Mouse (Mus musculus) urinary bladder, adult 2 months (tissue): Measurements from ENCODE around the gene Oaf. TPM values are rescaled to one million over a fixed set of nuclear protein-coding genes. Genes with fewer than 3 reads are reported as not detected.

Source experiments
- DNase-seq: peaks from one replicate; pipeline ENCODE4 v3.0.0; 2022; ENCODE audit warnings: low spot score
- polyA plus RNA-seq: library from polyadenylated mRNA; depleted of rRNA; stranded (reverse); fragments of >200 nt; gene quantifications from 2 replicates; pipeline ENCODE4 v1.2.3, GENCODE M21; 2012

Gene Oaf
- polyA plus RNA-seq, 1 experiment = 53.7 TPM

GRCm38 (mm10) chr9:43245801-43246570 is 6.3 kb upstream of the Oaf start:
- no peak for DNase-seq

GRCm38 (mm10) chr9:43242432-43242831 is 2.7 kb upstream of the Oaf start:
- DNase-seq = no peak

DNA sequence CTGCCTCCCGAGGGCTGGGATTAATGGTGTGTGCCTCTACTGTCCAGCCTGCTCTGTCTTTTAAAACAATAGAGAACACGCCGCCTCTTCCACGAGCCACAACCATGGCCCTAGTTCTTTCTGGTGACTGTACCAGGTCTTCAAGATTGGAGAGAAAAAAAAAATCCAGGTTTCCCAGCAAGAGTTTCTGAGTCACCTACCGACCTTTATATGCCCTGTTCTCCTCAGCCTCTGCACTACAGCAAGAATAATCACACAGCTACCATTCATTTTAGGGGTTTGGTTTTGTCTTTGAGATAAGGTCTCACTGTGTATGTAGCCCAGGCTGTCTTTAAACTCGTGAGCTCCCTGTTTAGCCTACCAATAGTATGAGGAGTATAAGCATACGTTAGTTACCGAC is 2.3 kb upstream of the Oaf start:
- DNase-seq = no peak

DNA sequence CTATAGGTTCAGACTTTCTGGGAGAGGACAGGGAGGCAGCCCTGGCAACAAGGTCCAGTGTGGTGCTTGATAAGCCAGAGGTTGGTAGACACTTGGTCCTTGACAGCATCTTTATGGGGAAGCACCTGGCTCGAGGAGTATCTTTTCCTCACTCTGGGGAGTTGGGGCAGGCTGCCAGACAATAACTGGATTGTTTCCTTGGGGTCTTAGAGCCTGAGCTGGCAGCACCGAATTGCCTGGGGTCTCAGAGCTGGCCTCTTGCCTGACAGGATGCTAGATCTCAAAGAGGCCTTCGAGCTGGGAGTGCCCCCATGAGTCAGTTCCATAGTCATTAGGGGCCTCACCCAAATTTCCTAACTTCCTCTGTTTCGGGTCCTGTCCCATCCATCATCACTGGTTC is 1.6 kb upstream of the Oaf start:
- DNase-seq = no peak

DNA sequence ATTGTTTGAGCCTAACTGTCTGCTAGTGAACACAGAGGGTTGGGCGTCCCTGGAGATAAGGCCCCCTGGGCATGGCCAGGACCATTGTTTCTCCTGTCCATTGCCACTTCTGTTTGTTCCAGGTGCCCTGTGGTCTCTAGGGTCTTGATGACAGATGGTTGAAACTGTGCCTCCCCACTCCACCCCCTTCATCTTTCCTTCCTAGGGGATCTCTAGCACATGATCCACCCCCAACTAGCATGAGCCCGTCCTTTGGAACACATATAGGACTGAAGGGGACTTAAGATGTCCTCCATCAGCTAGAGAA is 836 bp upstream of the Oaf start:
- no peak for DNase-seq

DNA sequence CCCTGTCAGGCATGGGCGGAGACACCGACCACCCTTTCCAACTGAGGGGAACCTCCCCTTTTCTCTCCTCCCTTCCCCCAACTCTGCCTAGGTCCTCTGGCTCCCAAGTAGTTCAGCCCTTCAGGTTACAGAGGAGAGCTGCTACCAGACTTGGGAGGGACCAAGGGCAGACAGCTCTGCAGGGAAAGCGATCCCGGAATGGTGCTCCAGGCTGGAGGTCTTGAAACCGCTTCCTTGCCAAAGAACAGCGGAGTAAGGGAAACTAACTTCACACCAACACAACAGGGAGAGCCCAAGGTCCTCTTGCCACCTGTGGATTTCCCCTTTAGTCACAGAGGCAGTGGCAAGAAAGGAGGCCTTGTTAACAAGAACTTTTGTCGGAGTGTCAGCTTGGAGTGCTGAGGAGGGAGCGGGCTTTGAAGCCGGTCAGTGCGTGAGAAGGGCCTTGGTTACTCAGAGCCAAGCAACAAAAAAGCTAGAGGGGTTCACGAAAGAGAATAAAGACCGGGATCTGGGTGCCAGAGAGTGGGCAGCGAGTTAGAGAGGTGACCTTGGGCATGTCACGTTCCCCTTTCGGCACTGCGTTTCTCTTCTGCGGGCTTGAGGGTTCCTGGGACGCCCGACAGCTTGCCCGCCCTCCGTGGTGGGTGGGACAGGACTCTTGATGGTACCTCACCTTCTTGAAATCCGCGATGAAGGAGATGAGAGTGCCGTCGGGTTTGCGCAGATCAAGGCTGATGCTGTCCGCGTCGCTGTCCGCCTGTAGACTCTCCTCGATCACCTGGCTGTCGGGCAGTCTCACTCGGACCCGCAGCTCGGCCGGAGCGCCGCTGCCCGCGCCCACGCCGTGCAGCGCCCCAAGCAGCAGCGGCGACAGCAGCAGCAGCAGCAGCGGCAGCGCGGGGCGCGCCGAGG is 823 bp downstream of the Oaf start:
- no peak for DNase-seq

DNA sequence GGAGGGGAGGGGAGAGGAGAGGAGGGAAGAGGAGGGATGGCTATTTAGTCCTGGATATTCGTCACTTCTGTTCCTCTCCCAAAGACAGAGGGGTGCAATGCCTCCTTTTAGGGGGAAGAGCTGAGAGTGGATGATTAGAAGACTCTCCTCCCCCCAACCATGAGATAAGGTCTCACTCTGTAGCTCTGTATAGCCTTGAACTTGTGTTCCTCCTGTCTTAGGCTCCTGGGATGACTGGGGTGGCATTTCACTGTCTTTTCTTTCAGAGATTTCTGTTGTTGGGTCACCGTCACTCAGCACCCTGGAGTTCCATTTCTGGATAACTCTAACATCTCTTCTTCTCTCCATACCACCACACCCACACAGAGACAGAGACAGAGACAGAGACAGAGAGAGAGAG is 1.5 kb downstream of the Oaf start:
- DNase-seq = no peak

DNA sequence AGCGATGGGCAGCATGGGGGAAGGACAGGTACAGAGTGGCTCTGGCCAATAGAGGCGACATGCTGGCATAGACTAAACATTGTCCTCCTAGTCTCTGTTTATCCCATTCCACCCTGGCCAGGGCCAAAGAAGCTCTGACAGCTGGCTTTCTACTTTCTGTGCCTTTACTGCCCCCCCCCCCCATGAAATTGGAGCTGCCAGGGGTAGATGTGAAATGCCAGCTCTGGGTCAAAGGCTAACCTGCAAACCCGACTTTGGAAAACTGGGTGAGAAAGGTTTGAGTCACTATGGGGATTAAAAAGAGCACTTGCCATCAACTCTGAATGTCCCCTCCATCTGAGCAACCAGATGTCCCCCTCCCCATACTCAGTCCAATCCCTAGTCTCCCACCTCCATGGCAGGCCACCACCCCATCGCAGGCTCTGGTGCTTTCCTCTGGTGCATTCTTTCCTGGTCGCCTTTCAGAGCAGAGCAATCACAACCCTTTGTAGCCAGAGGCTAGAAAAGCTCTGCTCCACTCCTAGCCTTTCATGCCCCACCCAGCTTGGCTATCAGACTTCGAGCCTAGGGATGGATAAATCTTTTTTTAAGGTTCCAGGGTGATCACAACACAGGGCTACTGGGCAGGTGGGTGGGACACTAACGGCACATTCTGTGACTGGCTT is 2.5 kb downstream of the Oaf start:
- no peak for DNase-seq

- no peak for DNase-seq
Measured at GRCm38 (mm10) chr9:43236576-43236975, 3.1 kb downstream of the Oaf start.

DNA sequence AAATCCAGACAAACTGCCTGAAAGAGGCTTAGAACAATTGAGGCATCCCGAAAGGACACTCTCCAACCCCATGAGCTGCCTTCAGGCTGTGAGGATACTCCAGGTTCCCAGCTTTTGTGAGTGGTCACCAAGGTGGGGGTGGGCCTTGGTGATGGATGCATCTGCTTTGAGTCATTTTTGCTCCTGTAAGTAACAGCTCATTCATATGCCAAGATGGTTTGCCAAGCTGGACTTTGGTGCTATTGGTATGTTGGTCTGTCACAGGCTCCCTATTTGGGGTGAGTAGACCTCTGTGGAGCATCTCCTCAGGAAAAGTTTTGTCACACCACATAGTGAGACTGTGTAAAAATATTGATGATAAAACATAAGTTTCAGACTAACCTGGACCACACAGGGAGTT is 3.6 kb downstream of the Oaf start:
- DNase-seq = no peak

GRCm38 (mm10) chr9:43235336-43235735 is 4.4 kb downstream of the Oaf start:
- DNase-seq = no peak

DNA sequence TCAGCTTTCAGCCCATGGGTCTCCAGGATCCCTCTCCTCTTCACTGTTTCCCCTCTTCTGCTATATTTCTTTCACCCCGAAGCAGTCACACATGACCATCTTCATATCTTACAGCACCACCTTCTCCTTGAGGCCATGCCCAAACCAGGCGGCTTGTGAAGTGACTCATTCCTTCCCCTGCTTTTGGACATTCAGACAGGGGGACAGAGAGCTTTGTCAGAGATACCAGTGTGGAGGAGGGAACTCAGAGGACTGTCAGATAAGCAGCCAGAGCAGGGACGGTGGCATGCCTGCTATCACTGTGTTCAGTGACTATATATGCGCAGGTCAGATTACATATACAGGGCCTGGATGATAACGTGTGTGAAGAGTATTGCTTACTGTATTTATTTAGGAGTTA is 5.2 kb downstream of the Oaf start:
- no peak for DNase-seq

DNA sequence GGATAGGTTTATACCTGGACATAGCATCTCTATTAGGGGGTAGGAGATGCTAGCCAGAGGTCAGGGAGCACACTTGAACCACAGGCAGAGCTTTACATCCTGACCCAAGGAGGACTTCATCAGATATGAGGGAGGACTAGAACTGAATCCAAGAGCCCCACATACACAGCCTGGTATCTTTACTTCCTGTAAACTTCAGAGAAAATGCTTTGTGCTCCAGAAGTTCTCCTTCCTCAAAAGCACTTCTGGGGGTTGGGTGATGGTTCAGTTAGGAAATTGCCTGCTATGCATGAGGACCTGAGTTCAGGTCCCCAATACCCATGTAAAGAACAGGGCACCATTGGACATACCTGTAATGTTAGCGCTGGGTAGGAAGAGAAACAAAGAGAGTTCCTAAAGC is 6.2 kb downstream of the Oaf start:
- no peak for DNase-seq

DNA sequence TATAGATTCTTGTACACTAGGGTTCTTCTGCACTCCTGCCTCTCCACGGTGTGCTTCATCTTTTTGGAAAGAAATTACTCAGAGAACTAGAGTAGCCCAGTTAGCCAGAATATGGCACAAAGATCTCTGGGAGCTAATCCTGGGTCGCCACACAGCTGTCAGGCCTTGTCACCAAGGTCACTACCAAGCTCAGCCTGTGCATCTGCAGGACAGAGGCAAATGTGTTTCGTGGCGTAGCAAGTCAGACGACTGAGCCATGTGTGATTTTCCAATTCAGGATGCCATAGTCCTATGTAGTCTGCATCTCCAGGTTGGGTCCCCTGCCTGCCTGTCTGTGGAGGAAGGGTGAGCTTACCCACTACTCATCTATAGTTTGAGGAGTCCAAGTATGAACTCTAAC is 6.7 kb downstream of the Oaf start:
- no peak for DNase-seq

DNA sequence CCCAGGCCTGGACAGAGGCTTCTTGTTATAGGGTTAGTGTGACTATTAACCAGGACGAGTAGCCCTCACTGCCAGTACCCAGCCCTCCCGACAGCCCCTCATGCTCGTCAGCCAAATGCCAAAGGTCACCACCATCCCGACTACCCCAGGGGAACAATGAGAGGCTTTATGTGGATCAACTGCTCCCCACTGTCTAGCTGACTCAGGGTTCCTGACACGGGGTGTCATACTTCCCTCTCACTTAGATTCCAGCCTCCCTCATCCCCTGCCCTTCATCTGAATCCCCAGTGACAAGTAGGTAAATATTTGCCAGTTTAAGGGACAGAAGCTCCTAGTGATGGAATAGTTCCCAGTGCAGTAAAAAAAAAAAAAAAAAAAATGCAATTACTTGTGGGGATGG is 7.4 kb downstream of the Oaf start:
- no peak for DNase-seq

- DNase-seq = no peak
Measured at GRCm38 (mm10) chr9:43231805-43232204, 7.9 kb downstream of the Oaf start.

- DNase-seq = no peak
Measured at GRCm38 (mm10) chr9:43230886-43231285, 8.8 kb downstream of the Oaf start.

DNA sequence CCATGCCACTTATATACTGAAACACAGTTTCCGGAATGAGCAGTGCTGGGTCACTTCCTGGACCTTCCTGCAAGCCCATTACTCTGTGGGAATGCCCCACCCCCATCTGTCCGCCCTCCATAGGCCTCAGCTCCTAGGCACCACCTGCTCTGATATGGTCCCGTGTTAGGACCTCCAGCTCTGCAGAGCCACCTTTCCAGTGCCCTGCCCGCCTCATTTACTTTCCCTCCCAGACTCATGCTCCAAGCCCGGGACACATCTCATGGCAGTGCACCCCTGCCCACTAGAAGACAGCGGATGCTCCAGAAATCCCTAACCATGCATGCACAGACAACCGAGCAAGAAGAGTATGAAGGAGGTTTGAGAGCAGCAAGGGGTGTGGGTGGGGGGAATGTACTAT is 9.7 kb downstream of the Oaf start:
- no peak for DNase-seq

DNA sequence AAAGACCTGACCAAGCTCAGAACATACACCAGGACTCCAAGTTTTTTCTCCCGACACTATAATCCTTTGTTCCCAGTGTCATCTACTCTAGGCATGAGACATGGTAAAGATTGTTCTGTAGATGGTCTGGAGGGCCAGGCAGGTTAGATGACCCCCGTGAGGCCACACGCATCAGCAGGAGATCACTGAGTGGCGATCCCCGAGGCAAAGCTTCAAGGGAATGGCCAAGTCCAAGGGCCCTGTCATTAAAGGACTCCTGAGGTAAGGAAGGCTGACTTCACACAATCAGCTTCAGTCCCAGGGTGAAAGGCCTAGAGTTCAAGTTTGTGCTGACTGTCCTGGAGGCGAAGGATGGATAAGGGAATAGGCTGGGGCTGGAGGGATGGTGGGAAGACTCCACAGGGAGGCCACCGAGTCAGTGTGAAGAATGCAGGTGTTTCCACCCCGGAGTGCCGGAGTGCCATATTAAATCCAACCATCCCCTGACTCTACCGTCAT is 10.3 kb downstream of the Oaf start:
- DNase-seq = no peak

GRCm38 (mm10) chr9:43228745-43229144 is 11.0 kb downstream of the Oaf start:
- no peak for DNase-seq

- DNase-seq = no peak
Measured at GRCm38 (mm10) chr9:43227626-43228025, 12.1 kb downstream of the Oaf start.

- no peak for DNase-seq
Measured at GRCm38 (mm10) chr9:43226573-43227160, 13.0 kb downstream of the Oaf start.
